Mouse (Mus musculus): ENCODE results near the gene Bcl11b. TPM values are rescaled to one million over a fixed set of nuclear protein-coding genes. Genes with fewer than 3 reads are reported as not detected.

Bcl11b gene
- polyA plus RNA-seq, 1 experiment from 2014 or later: 14.1 TPM

- Histone ChIP-seq H3K27me3 (no peaks in the 10 kb centered on the region), H3K9me3 (no peaks in the 10 kb centered on the region), H3K4me2 (replicated peaks) (no peak overlapping the region), H3K27ac (no peak overlapping the region), H3K4me1 (peaks cover 85% of the 10 kb centered on the region), H3K9ac (no peak overlapping the region), H3K36me3 (no peaks in the 10 kb centered on the region), H3K4me3 (no peak overlapping the region)
- WGBS: 82% methylated on average over 3 of the region's 3 CpGs
- no peak for ATAC-seq (ENCODE audit: low FRiP score, low read depth)
These were observed 35.1 kb downstream of the Bcl11b start for GRCm38 (mm10) chr12:107968331-107968730.

GRCm38 (mm10) chr12:107967026-107967425 lies 36.4 kb downstream of the Bcl11b start:
- whole genome bisulfite sequencing: 88% methylated on average over 7 of the region's 7 CpGs
- no peak for ATAC-seq (ENCODE audit: low FRiP score, low read depth)

GRCm38 (mm10) chr12:107965103-107965502 lies 38.3 kb downstream of the Bcl11b start:
- WGBS: 37% methylated on average over 12 of the region's 12 CpGs
- no peak overlapping the region for H3K9ac ChIP-seq
- H3K27ac ChIP-seq: peak overlapping the region; percentile 22; the same call in 1 of the 2 replicates
- H3K4me1 ChIP-seq: peaks cover 86% of the 10 kb centered on the region
- H3K36me3 ChIP-seq: no peaks in the 10 kb centered on the region
- no peaks in the 10 kb centered on the region for H3K27me3 ChIP-seq
- H3K4me2 ChIP-seq (replicated peaks): no peak overlapping the region
- H3K9me3 ChIP-seq: no peaks in the 10 kb centered on the region
- H3K4me3 ChIP-seq: no peak overlapping the region
- no peak for ATAC-seq (ENCODE audit: low FRiP score, low read depth)

More at GRCm38 (mm10) chr12:107967026-107967425, 36.4 kb downstream of the Bcl11b start:
- no peaks in the 10 kb centered on the region for H3K9me3 ChIP-seq
- no peak overlapping the region for H3K27ac ChIP-seq
- H3K36me3 ChIP-seq: no peaks in the 10 kb centered on the region
- H3K27me3 ChIP-seq: no peaks in the 10 kb centered on the region
- H3K4me2 ChIP-seq (replicated peaks): no peak overlapping the region
- peaks cover 83% of the 10 kb centered on the region for H3K4me1 ChIP-seq
- H3K9ac ChIP-seq: no peak overlapping the region
- H3K4me3 ChIP-seq: no peak overlapping the region

GRCm38 (mm10) chr12:107964396-107965085 lies 38.9 kb downstream of the Bcl11b start:
- no peak overlapping the region for H3K4me3 ChIP-seq
- 34% methylated on average over 14 of the region's 14 CpGs for WGBS
- H3K4me1 ChIP-seq: peaks cover 86% of the 10 kb centered on the region
- no peak overlapping the region for H3K9ac ChIP-seq
- H3K27me3 ChIP-seq: no peaks in the 10 kb centered on the region
- H3K27ac ChIP-seq: no peak overlapping the region; the same call in 1 of the 2 replicates
- ATAC-seq (ENCODE audit: low FRiP score, low read depth): no peak
- no peak overlapping the region; the same call in 1 of the 2 replicates for H3K4me2 ChIP-seq (replicated peaks)
- H3K9me3 ChIP-seq: no peaks in the 10 kb centered on the region
- no peaks in the 10 kb centered on the region for H3K36me3 ChIP-seq

GRCm38 (mm10) chr12:107962852-107963251 lies 40.5 kb downstream of the Bcl11b start:
- H3K4me1 ChIP-seq: peaks cover 89% of the 10 kb centered on the region
- H3K27ac ChIP-seq: no peak overlapping the region
- 16% methylated on average over 7 of the region's 7 CpGs for WGBS
- no peak for ATAC-seq (ENCODE audit: low FRiP score, low read depth)
- H3K9me3 ChIP-seq: no peaks in the 10 kb centered on the region
- peak overlapping the region; percentile 43; the same call in 1 of the 2 replicates for H3K9ac ChIP-seq
- H3K27me3 ChIP-seq: no peaks in the 10 kb centered on the region
- no peaks in the 10 kb centered on the region for H3K36me3 ChIP-seq
- no peak overlapping the region for H3K4me3 ChIP-seq
- no peak overlapping the region for H3K4me2 ChIP-seq (replicated peaks)

- Histone ChIP-seq H3K4me1 (peaks cover 78% of the 10 kb centered on the region), H3K9ac (no peak overlapping the region), H3K4me2 (replicated peaks) (peak overlapping the region; percentile 53), H3K9me3 (no peaks in the 10 kb centered on the region), H3K4me3 (no peak overlapping the region), H3K36me3 (no peaks in the 10 kb centered on the region), H3K27me3 (no peaks in the 10 kb centered on the region), H3K27ac (peak overlapping the region; percentile 63; the same call in 1 of the 2 replicates)
- WGBS: 41% methylated on average over 15 of the region's 15 CpGs
- ATAC-seq (ENCODE audit: low FRiP score, low read depth): no peak
These were observed 41.6 kb downstream of the Bcl11b start for GRCm38 (mm10) chr12:107961843-107962242.

- Histone ChIP-seq H3K4me3 (peak overlapping the region; percentile 10; the same call in 1 of the 2 replicates), H3K36me3 (no peaks in the 10 kb centered on the region), H3K9me3 (no peaks in the 10 kb centered on the region), H3K4me1 (peaks cover 70% of the 10 kb centered on the region), H3K4me2 (replicated peaks) (peak overlapping the region; percentile 53), H3K27ac (peak overlapping the region; percentile 63; the same call in 1 of the 2 replicates), H3K9ac (0 out of 2 replicates have a peak overlapping the region, but pooled peaks have one; percentile 39), H3K27me3 (no peaks in the 10 kb centered on the region)
- WGBS: 9% methylated on average over 12 of the region's 12 CpGs
- peak; percentile 52 for ATAC-seq (ENCODE audit: low FRiP score, low read depth)
These were observed 42.5 kb downstream of the Bcl11b start for GRCm38 (mm10) chr12:107960789-107961491.

- peak overlapping the region; percentile 53 for H3K4me2 ChIP-seq (replicated peaks)
- H3K36me3 ChIP-seq: no peaks in the 10 kb centered on the region
- ATAC-seq (ENCODE audit: low FRiP score, low read depth): no peak
- peaks cover 66% of the 10 kb centered on the region for H3K4me1 ChIP-seq
- no peaks in the 10 kb centered on the region for H3K27me3 ChIP-seq
- no peak overlapping the region; the same call in 1 of the 2 replicates for H3K9ac ChIP-seq
- H3K27ac ChIP-seq: peak overlapping the region; percentile 79
- H3K4me3 ChIP-seq: 0 out of 2 replicates have a peak overlapping the region, but pooled peaks have one; percentile 7
- H3K9me3 ChIP-seq: no peaks in the 10 kb centered on the region
- 24% methylated on average over 14 of the region's 14 CpGs for WGBS
These were observed 43.0 kb downstream of the Bcl11b start for GRCm38 (mm10) chr12:107960365-107960764.

- peaks cover 66% of the 10 kb centered on the region for H3K4me1 ChIP-seq
- no peak overlapping the region for H3K9ac ChIP-seq
- no peaks in the 10 kb centered on the region for H3K9me3 ChIP-seq
- H3K4me3 ChIP-seq: 0 out of 2 replicates have a peak overlapping the region, but pooled peaks have one; percentile 7
- H3K27me3 ChIP-seq: no peaks in the 10 kb centered on the region
- 0 out of 2 replicates have a peak, but pooled peaks have one; percentile 20 for ATAC-seq (ENCODE audit: low FRiP score, low read depth)
- peak overlapping the region; percentile 79; the same call in 1 of the 2 replicates for H3K27ac ChIP-seq
- WGBS: 7% methylated on average over 8 of the region's 8 CpGs
- no peaks in the 10 kb centered on the region for H3K36me3 ChIP-seq
- peak overlapping the region; percentile 53 for H3K4me2 ChIP-seq (replicated peaks)
These were observed 43.5 kb downstream of the Bcl11b start for GRCm38 (mm10) chr12:107959872-107960271.

GRCm38 (mm10) chr12:107953044-107953684 lies 50.2 kb downstream of the Bcl11b start:
- Histone ChIP-seq H3K27ac (peak overlapping the region; percentile 77), H3K9me3 (no peaks in the 10 kb centered on the region), H3K9ac (0 out of 2 replicates have a peak overlapping the region, but pooled peaks have one; percentile 40), H3K4me1 (peaks cover 61% of the 10 kb centered on the region), H3K4me2 (replicated peaks) (peak overlapping the region; percentile 59), H3K4me3 (peak overlapping the region; percentile 23; the same call in 1 of the 2 replicates), H3K27me3 (peaks cover 5% of the 10 kb centered on the region; the same call in 1 of the 2 replicates), H3K36me3 (no peaks in the 10 kb centered on the region)
- ATAC-seq (ENCODE audit: low FRiP score, low read depth): no peak
- 78% methylated on average over 16 of the region's 16 CpGs for WGBS

- H3K4me1 ChIP-seq: peaks cover 66% of the 10 kb centered on the region
- H3K4me3 ChIP-seq: peak overlapping the region; percentile 23
- WGBS: 7% methylated on average over 20 of the region's 20 CpGs
- H3K27ac ChIP-seq: peak overlapping the region; percentile 77; the same call in 1 of the 2 replicates
- peak overlapping the region; percentile 59 for H3K4me2 ChIP-seq (replicated peaks)
- H3K36me3 ChIP-seq: no peaks in the 10 kb centered on the region; the same call in 1 of the 2 replicates
- H3K9me3 ChIP-seq: no peaks in the 10 kb centered on the region
- H3K27me3 ChIP-seq: peaks cover 5% of the 10 kb centered on the region; the same call in 1 of the 2 replicates
- ATAC-seq (ENCODE audit: low FRiP score, low read depth): peak; percentile 75
- 0 out of 2 replicates have a peak overlapping the region, but pooled peaks have one; percentile 40 for H3K9ac ChIP-seq
These were observed 51.1 kb downstream of the Bcl11b start for GRCm38 (mm10) chr12:107952318-107952724.

All from limb, embryonic 13.5 days (tissue).